Mouse (Mus musculus): ENCODE measurements at regions not wholly inside any gene's neighbourhood (a gene's known extent, or its start where the extent isn't known, plus 50 kb on each side); places are given as distances from the start of the nearest gene placed in this dataset.
A peak's percentile ranks its signal among the peaks of the same experiment; 100 is the strongest.
"Not testable (repeated sequence)": the region's sequence is repeated elsewhere in the genome, so short reads cannot be mapped to it uniquely, and the experiment has no call there.

DNA sequence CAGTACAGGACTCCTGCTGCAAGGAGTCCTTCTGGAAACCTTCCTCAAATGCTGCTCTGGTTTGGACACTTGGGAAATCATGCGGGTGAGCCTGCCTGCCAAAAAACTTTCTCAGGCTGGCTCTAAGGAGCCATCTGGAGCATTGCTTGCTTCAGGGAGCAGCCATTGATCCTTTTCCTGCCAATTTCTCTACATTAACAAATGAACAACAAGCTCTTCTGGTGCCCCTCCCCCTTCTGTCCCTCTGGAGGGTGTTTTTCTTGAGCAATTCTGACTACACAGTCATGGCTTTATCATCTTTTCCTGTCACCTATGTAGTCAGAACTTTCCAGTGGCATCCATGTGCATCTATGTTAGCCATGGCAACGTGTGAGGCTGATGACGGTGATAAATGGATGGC, 84.5 kb downstream of the Fam43a start:
- DNase-seq (ENCODE audit: low spot score in 2 of 2), result peak in 1 of 2 experiments; percentile 49

DNA sequence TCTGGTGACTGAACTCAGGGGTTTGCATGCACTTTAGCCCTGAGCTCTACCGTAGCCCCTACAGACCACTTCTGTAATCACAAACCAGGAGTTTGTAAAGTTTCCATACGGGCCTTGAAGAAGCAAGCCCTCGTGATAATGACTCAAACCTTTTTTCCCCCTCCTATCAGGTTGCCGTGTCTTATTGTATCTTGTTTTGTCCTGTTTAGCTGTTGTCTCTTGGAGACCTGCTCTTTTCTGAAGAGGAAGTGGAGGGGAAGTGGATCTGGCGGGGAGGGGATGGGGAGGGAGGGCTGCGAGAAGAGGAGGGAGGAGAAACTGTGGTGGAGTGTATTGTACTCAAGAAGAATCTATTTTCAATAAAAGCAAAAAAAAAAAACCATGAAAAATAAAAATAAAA, 87.0 kb downstream of the Fam43a start:
- no peak for DNase-seq (ENCODE audit: low spot score in 2 of 2)

DNA sequence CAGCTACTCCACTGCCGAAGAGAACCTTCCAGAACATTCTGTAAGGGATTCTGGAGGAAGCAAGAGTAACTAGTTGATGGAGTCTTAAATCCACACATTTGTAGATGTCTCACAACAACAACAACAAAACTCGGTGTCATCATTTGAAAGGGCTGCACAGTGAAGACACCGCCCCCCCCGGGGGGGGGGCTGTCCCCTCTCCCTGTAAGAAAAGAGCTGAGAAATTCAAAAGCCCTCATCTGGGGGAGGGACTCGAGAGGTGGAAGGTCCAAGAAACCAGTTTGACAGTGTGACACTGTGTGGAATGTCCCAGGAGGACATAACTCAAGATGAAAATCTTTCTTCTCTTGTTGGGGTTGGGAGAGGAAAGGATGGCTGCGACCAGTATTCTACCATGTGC, 87.7 kb downstream of the Fam43a start:
- DNase-seq (ENCODE audit: low spot score in 2 of 2), result no peak

DNA sequence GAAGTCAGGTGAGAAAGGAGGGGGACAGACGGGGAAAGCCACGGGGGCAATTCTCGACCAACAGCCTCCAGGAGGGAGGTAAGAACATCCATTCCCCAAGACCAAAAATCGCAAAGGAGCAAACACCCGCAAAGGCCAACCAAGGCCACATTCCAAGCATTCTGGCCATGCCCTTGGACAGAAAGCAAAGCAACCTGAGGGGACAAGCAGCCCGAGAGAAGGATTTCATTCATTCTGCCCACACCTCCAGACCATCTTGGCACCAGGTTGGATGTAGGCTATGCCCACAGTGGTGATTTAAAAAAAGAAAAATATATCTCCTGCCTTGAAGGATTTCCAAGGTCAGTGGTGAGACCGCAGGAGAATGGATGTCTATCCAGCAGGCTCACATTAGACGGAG, 88.2 kb downstream of the Fam43a start:
- no peak for DNase-seq (ENCODE audit: low spot score in 2 of 2)

DNA sequence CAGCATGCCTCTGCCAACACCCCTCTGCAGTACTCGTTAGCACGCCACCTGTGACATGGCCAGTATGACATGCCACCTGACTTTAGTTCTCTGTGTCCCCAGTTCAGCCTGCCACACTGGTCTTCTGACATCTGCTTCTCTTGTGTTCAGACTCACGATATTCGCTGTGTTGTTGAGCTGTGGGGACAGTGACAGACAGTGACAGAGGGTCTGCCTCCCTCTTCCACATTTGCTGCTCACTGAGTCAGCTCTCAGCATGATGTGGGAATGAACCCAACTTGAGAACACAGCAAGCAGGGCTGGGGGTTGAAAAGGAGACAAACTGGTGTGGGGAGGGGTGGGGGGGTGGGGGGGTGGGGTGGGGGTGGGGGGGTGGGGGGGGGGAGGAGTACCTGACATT, 91.0 kb downstream of the Fam43a start:
- DNase-seq (ENCODE audit: low spot score in 2 of 2), result no peak

DNA sequence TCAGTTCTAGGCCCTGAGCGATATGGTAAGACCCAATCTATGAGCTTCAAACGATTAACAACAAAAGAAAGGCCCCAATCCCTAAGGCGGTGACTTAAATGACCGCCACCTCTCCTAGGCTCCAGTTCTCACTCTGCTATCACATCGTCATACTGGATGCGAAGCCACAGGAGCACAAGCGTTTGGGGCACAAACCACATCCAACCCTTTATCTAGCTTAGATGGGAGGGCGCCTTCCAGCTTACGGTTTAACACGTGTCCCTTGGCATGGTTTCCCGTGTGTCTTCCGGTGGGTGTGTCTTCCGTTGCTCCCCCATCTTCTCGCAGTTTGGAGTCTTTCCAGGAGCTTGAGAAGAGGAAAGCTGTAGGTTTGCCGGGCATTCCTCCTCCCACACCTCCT, 92.4 kb downstream of the Fam43a start:
- DNase-seq (ENCODE audit: low spot score in 2 of 2), result no peak

DNA sequence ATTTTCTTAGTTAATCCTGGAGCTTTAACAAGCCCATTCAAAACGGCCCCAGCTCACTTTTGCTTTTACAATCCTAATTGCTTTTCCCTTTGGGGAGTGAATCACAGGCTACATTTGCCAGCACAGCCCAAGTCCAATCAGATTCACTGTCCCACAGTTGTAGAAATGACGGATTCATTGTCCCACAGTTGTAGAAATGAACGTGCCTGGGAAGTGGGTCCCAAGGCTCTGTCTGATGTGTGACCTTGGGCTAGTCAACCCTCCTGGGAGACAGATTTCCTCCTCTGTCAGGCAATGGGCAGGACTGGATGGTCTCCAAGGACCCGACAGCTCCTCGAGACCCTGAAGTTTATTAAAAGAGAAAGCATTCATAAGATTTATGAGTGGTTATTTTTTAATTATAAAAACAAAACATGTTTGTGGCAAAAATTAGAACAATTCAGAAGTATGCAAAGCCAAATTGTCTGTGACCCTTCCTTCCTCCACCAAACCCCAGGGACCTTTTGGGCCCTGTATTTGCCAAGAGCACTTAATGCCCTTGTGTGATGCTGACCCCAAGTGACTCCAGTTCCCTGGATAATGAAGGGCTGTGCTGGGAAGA, 93.1 kb downstream of the Fam43a start:
- DNase-seq (ENCODE audit: low spot score in 2 of 2), result no peak

DNA sequence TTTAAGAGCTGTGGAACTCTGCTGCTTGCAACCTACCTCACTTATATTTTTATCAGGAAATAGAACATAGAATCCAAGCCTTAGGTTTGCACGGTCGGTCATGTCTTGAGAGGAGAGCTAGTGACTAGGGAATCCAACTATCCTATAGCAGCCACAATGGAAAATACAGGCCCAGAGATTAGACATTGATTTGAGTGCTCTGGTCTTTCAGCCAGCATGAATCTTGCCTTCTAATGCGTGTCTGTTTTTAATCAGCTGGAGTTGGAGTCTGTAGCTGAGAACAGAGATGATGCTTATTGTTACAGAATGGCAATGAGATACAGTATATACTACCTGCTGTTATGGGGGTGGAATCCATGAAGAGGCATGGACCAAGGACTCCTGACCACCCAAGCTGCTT, 93.7 kb downstream of the Fam43a start:
- no peak for DNase-seq (ENCODE audit: low spot score in 2 of 2)

DNA sequence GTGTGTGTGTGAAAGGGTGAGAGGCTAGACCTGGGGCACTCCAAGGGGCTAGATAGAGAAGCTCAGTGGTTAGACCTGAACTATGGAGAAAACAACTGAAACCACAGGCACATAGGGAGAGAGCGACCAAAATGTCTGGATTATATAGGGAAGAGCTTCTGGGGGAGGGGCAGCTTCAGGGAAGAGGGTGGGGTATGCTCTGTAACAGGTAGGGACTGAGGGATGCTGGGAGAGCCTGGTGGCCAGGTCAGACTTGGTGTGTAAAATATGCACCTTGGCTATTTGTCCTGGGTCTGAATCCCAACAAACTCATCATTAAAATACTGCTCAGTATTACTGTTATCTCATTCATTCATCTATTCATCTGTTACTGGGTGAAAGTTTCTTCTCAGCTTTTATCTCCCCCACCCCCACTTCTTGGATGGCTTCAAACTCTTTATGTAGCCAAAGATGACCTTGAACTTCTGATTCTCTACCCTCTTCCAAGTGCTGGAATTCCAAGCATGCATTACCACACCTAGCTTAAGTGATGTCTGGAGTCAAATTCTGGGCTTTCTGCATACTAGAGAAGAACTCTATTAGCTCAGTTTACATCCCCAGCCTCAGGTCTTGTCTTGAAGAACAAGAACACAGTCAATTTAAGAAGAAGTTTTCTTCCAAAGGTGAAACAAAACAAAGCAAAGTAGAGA, 94.5 kb downstream of the Fam43a start:
- DNase-seq (ENCODE audit: low spot score in 2 of 2), result no peak

DNA sequence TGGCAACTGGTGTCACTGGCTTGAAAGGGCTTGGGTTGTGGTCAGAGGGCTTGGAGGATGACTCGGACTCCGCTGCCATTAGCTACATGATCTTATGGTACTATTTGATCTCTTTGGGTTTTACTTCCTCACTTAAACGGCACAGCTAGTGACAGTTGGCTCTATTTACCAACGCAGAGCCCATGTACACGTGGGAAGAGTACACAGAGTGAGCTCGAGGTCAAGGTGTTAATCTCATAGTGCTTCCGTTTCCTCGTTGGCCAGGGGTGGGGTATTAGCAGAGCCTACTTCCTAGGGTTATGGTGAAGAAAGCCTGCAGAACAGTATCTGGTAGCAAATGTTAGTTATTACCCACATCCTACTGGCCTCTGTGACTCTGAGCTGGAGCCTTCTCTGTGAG, 96.2 kb downstream of the Fam43a start:
- DNase-seq (ENCODE audit: low spot score in 2 of 2), result no peak

DNA sequence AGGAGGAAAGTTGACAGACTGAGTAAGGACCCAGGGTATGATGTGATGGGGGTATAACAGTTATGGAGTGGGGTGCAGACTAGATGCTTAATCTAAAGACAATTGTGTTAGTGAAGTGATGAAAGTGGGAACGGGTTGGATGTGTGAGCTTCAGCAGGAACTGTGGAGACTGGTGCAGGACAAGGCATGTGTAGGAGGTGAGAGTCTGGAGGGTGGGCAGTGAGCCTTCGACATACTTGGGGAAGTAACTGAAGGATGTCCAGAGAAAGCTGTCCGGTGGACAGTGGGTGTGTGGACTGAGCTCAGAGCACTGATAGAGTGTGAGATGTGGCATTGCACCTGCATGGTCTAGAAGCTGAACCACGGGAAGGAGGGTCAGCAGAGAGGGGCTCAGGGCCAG, 97.7 kb downstream of the Fam43a start:
- DNase-seq (ENCODE audit: low spot score in 2 of 2), result peak in 1 of 2 experiments; percentile 32

DNA sequence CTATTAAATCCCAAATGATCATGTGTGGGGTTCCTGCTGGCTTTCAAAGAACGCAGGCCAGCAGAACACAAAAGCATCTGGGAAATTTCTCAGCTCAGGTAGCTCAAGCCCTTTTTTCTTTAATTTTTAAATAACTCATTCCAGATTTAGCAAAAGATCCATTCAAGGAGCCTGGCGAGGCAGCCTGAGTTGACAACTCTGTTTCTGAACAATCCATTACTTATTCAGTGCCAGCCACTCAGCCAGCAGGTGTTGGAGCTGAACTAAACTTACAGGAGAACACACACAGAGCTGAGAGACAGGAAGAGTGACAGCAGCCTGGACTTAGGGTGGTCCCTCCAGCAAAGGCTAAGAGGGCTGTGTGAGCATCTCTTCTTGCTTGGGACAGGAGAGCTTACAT, 98.3 kb downstream of the Fam43a start:
- peak in 1 of 2 experiments; percentile 29 for DNase-seq (ENCODE audit: low spot score in 2 of 2)

DNA sequence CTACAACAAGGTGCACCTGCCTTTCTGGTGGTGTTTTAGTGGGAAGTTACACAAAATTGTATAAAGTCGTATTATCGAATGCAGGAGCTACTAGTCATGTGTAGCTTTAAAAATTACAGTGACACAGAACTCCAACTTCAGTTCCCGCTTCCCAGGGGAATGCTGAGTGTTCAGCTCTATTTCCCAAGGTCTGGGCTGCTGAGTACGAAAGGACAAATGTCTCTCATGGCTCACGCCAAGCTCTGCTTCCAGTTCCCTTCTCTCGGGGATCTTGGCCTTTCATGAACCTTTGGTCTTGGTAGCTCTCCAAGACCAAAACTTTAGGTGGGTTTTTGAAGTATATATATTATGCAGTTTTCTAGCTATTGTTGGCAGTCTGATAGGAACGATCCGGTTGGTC, 104.3 kb downstream of the Fam43a start:
- DNase-seq (ENCODE audit: low spot score in 2 of 2), result no peak

DNA sequence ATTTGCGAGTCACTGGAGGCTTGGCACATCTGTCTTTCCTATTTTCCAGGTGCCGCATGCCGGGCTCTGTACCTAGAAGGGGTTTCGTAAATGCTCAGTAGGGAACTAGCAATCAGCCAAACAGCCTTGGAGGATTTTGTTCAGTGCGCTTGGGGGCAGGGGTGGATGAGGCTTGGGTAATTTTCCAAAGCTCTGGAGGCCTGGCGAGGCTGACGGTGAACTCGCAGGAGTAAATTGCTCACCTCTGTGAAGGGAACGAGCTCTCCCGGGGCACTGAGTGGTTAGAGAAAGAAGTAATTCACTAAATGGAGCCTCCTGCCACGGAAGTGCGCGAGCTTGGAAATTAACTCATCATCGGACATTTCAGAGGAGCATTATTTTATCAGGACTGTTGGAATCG, 110.0 kb downstream of the Fam43a start:
- DNase-seq (ENCODE audit: low spot score in 2 of 2), result no peak

DNA sequence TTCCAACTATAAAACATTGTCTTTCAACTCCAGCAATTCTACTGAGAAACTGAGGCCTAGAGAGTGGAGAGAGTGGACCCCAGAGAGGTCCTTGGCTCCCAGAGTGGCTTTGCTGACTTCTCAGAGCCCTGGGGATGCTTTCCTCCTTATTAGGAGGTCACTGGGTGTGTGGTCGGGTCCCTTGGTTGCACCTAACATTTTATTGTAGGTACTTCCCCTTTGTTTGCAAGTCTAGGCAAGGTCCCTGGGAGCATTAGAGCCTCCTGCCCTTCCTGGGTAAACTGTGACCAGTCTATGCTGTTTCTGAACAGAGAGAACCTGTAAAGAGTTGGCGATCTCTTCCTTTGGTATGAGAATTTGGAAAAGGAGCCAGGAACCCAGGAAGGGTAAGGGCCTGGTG, 110.5 kb downstream of the Fam43a start:
- DNase-seq (ENCODE audit: low spot score in 2 of 2), result no peak

DNA sequence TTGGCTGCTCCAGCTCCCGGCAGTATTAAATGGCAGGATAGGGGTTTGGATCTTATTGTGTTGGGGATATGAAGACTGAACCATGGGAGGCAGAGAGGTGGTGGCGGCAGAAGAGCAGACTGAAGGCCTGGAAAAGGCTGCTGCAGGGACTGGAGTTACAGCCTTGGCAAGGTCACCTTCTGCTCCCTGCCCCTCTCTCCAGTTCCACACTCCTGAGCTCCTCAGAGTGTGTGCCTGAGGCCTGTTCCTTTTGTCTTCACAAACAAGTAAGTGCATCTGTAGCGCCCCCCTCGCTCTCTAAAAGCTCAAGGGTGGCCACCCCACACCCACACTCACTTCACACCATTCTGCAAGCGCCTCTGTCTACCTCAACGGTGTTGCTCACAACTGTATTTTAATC, 113.0 kb downstream of the Fam43a start:
- no peak for DNase-seq (ENCODE audit: low spot score in 2 of 2)

DNA sequence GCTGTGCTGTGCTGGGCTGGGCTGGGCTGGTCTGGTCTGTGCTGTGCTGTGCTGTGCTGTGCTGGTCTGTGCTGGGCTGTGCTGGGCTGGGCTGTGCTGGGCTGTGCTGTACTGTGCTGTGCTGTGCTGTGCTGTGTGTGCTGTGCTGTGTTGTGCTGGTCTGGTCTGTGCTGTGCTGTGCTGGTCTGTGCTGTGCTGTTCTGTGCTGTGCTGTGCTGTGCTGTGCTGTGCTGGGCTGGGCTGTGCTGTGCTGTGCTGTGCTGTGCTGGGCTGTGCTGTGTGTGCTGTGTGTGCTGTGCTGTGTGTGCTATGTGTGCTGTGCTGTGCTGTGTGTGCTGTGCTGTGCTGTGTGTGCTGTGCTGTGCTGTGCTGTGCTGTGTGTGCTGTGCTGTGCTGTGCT, 118.1 kb downstream of the Fam43a start:
- DNase-seq (ENCODE audit: low spot score in 2 of 2), result not testable (repeated sequence)

DNA sequence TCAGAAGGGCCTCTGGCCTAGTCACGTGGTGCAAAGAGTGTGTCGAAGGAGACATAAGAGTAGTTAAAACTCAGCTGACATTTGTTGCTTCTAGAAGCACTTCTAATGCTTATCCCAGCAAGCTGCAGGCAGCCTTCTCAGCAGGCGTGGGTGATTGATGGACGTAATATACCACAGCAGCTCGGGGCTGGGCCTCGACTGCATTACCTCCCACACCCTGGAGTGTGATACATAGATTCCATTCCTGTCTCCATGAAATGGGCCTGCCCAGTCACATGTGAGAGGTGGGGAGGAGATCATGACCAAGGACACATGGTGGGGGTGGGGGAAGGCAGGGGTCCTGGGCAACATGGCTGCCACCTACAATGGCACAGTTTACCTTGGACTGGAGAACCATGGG, 121.3 kb downstream of the Fam43a start:
- DNase-seq (ENCODE audit: low spot score in 2 of 2), result no peak

DNA sequence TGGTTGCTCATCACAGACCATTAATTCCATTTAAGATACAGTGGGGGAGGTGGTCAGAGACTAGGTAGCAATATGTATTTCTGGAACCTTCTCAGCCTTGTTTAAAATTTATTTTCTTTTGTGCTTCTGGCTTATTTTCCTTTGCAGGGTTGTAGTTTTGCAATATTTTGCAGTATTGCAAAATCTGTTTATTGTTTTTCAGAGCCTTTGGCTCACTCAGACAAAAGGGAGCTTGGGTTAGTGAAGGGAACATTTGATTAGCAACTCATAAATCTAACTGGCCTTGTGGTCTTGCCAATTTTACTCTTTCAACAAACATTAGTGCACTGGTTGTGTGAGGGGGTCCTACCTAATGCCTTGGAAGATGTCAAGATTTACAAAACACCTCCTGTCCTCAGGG, 121.7 kb downstream of the Fam43a start:
- no peak for DNase-seq (ENCODE audit: low spot score in 2 of 2)

DNA sequence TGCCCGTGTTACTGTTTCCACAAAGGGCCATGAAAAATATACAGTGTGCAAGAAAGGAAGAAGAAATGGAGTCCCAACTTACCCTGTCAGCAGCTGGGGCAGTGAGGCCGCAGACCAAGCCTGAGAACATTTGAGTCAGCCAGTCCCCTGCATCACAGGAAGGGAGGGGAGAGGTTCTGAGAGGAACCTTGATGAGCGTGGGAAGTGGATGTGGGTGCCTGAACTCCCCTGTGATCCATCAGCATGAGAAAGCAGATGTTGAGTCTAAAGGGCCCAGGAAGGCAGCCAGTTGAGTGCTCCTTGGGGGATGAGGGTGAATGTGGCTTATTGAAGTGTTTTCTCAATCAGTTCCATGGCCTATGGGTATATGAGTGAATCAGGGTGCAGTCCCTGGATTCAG, 122.8 kb downstream of the Fam43a start:
- DNase-seq (ENCODE audit: low spot score in 2 of 2), result no peak

DNA sequence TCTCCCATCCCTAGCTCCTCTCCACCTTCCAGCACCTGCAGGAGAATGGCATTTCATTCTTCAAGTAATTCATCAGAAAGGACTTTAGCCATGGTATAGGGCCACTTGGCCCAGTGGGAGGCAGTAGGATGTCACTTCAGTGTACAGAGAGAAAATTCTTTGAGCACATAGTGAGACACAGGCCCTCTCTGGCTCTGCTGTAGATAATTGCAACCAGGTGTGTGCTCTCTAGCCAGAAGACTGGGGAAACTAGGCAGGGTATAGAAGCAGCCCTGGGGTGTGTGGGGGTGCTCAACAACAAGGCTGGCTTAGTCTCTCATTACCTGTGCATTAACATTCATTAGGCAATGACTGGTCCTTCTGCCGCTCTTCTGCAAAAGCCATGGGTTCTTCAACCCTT, 125.1 kb downstream of the Fam43a start:
- no peak for DNase-seq (ENCODE audit: low spot score in 2 of 2)

DNA sequence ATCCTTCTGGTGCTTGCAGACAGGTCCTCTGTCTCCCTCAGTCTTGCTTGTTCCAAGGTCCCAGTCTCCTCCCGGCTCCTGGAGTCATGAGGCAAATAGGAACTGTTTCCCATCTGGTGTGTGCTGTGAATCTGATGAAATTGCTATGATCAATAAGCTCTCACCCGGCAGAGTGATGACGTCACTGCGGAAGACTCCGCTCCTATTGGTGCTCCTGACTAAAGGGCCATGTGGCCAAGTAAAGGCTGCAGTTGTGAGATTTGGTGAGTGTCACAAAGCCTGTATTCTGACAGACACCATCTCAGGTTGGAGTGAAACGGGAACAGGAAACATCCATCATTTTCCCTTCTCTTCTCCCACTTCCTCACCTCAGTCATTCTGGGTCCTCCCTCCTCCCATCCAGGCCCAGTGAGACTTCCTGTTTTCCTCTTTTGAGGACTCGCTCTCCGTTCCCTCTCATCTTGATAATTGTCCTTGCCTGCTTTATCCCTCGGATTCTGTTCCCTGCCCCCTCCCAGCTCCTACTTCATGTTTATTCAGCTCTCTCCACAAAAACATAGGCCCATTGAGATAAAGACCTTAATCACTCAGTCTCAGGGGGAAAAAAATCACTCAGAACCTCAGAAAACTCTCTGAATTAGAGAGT, 133.4 kb downstream of the Fam43a start:
- no peak for DNase-seq (ENCODE audit: low spot score in 2 of 2)

DNA sequence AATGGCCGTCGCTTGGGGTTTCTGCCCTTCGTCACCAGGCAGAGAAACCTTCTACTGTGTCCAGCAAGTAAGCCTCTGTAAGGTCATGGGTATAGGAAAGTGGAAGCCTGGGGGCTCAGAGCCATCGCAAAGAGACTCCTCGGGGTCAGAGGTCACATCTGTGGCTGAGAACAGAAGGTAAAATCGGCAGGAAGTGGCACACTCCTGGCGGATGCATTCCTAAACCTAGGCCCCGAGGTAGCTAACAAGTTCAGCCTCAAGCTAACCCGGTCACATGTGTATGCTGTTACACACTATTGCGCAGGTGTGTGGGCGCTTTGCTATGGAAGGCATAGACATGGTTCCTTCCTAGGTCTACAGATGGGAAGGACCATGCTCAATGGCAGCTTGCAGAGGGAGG, 134.0 kb downstream of the Fam43a start:
- DNase-seq (ENCODE audit: low spot score in 2 of 2), result no peak

DNA sequence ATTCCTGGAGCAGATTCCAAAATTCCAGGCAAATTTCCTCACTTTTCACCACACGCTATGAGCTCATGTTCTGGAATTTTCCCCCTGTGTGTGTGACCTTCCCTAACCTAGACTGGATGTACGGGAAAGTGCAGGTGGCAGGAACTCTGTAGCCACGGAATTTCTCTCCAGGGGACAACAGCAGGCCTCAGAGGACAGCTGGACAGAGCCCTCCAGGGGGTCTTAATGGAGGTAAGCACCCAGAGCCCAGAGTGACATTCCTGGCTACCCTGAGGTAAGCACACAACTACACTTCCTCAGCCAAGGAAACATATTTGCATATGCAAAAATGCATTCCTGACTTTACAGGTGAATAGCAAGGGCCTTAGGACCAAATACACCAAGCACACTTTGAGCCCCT, 135.8 kb downstream of the Fam43a start:
- no peak for DNase-seq (ENCODE audit: low spot score in 2 of 2)
